Mouse (Mus musculus): ENCODE measurements around the gene Fgfrl1. TPM values are rescaled to one million over a fixed set of nuclear protein-coding genes. Genes with fewer than 3 reads are reported as not detected.
A peak's percentile ranks its signal among the peaks of the same experiment; 100 is the strongest.

Fgfrl1 gene
- polyA plus RNA-seq, 1 experiment from 2014 or later = 5.6 TPM

DNA sequence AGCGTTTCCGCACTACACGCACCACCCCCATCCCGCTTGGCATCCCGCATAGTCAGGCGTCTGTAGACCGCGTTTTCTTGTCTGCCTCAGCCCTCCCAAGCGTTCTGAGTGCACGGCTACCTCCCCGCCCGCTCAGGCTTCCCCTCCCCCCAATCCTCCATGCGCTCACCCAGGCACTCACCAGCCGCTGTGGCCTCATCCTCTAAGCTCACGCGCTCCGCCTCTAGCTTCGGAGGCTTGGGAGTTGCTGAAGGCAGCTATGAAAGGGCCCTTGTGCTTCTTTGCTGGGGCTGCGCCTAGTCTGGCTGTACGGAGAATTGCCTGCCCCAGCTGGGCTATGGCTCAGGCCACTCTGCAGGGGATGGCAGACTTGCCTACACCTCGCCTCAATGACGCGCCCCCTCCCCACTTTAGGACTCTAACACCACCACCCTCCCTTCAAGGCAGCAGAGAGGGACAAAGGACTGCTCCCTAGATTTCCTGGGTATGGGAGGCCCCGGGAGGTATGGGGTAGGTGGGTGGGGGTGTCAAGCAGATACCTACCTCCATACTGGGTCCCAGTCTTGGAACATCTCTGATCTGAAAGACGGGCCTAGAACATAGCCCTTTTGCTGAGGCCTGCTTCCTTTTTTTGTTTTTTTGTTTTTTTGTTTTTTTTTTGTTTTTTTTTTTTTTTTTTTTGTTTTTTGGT is 14.4 kb upstream of the Fgfrl1 start:
- DNase-seq = peak; percentile 68
- Histone ChIP-seq H3K9me3 (ENCODE audit: low read length) (no peaks in the 10 kb centered on the region), H3K4me3 (ENCODE audit: low read depth, low read length) (peak overlapping the region; percentile 13), H3K36me3 (replicated peaks; ENCODE audit: insufficient read depth, low read length) (peaks cover 10% of the 10 kb centered on the region; the same call in 1 of the 2 replicates), H3K4me2 (ENCODE audit: low read depth, low read length) (peak overlapping the region; percentile 70), H3K27me3 (ENCODE audit: insufficient read depth, low read length) (no peaks in the 10 kb centered on the region), H3K27ac (ENCODE audit: low read depth) (peak overlapping the region; percentile 96), H3K4me1 (ENCODE audit: insufficient read depth) (peaks cover 35% of the 10 kb centered on the region), H3K9ac (replicated peaks) (peak overlapping the region; percentile 59)
- WGBS (ENCODE audit: insufficient replicate concordance) = 15% methylated on average over 25 of the region's 25 CpGs
- ATAC-seq = peak; percentile 16
- TF ChIP-seq EP300 (IDR thresholded peaks at IDR 0.05; ENCODE audit: low read depth) (no peak), CTCF (IDR thresholded peaks at IDR 0.05; ENCODE audit: low read depth) (no peak)

- H3K27ac ChIP-seq (ENCODE audit: low read depth) = no peak overlapping the region
- no peak overlapping the region for H3K9ac ChIP-seq (replicated peaks)
Observed at GRCm38 (mm10) chr5:108678296-108678854, 13.8 kb upstream of the Fgfrl1 start.

GRCm38 (mm10) chr5:108679909-108680308 is 12.3 kb upstream of the Fgfrl1 start:
- TF ChIP-seq CTCF (IDR thresholded peaks at IDR 0.05; ENCODE audit: low read depth) = peak; percentile 69
- no peak for TF ChIP-seq EP300 (IDR thresholded peaks at IDR 0.05; ENCODE audit: low read depth)
- Histone ChIP-seq H3K36me3 (replicated peaks; ENCODE audit: insufficient read depth, low read length) (no peaks in the 10 kb centered on the region; the same call in 1 of the 2 replicates), H3K4me1 (ENCODE audit: insufficient read depth) (peaks cover 27% of the 10 kb centered on the region), H3K27me3 (ENCODE audit: insufficient read depth, low read length) (no peaks in the 10 kb centered on the region), H3K9me3 (ENCODE audit: low read length) (no peaks in the 10 kb centered on the region), H3K27ac (ENCODE audit: low read depth) (no peak overlapping the region), H3K9ac (replicated peaks) (no peak overlapping the region), H3K4me3 (ENCODE audit: low read depth, low read length) (no peak overlapping the region), H3K4me2 (ENCODE audit: low read depth, low read length) (no peak overlapping the region)
- DNase-seq (no peak), ATAC-seq (no peak)
- WGBS (ENCODE audit: insufficient replicate concordance) = 38% methylated on average over 3 of the region's 3 CpGs

More at GRCm38 (mm10) chr5:108678296-108678854, 13.8 kb upstream of the Fgfrl1 start:
- WGBS (ENCODE audit: insufficient replicate concordance) = 82% methylated on average over 6 of the region's 6 CpGs
- Histone ChIP-seq H3K27me3 (ENCODE audit: insufficient read depth, low read length) (no peaks in the 10 kb centered on the region), H3K9me3 (ENCODE audit: low read length) (no peaks in the 10 kb centered on the region), H3K4me3 (ENCODE audit: low read depth, low read length) (no peak overlapping the region), H3K4me1 (ENCODE audit: insufficient read depth) (peaks cover 31% of the 10 kb centered on the region), H3K4me2 (ENCODE audit: low read depth, low read length) (no peak overlapping the region), H3K36me3 (replicated peaks; ENCODE audit: insufficient read depth, low read length) (peaks cover 4% of the 10 kb centered on the region)
- no peak for ATAC-seq
- no peak for DNase-seq
- TF ChIP-seq CTCF (IDR thresholded peaks at IDR 0.05; ENCODE audit: low read depth) = no peak
- no peak for TF ChIP-seq EP300 (IDR thresholded peaks at IDR 0.05; ENCODE audit: low read depth)

GRCm38 (mm10) chr5:108680871-108681270 is 11.3 kb upstream of the Fgfrl1 start:
- H3K4me1 ChIP-seq (ENCODE audit: insufficient read depth) = peaks cover 22% of the 10 kb centered on the region
- no peaks in the 10 kb centered on the region for H3K9me3 ChIP-seq (ENCODE audit: low read length)
- no peak overlapping the region for H3K4me2 ChIP-seq (ENCODE audit: low read depth, low read length)
- H3K4me3 ChIP-seq (ENCODE audit: low read depth, low read length) = no peak overlapping the region
- WGBS (ENCODE audit: insufficient replicate concordance) = 87% methylated on average over 6 of the region's 6 CpGs
- TF ChIP-seq EP300 (IDR thresholded peaks at IDR 0.05; ENCODE audit: low read depth) = no peak
- TF ChIP-seq CTCF (IDR thresholded peaks at IDR 0.05; ENCODE audit: low read depth) = no peak
- no peak overlapping the region for H3K27ac ChIP-seq (ENCODE audit: low read depth)
- no peak overlapping the region for H3K9ac ChIP-seq (replicated peaks)
- H3K27me3 ChIP-seq (ENCODE audit: insufficient read depth, low read length) = no peaks in the 10 kb centered on the region
- DNase-seq (no peak), ATAC-seq (no peak)
- H3K36me3 ChIP-seq (replicated peaks; ENCODE audit: insufficient read depth, low read length) = no peaks in the 10 kb centered on the region; the same call in 1 of the 2 replicates

DNA sequence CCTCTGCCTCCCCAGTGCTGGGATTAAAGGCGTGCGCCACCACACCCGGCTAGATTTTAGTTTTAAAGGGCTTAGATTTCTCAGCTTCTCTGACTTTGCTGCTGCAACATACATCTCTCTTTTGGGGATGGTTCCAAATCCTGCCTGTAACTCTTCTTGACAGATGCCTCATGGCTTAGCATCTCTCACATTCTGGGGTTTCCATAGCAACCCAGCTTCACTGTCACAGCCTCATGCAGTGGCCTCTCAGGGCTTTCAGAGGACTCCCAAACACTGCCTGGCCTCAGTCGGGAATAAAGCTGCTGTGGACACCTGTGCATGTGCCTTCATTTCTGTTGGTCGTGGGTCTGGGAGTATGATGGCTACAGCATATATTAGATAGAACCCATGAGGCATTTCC is 3.1 kb upstream of the Fgfrl1 start:
- H3K27me3 ChIP-seq (ENCODE audit: insufficient read depth, low read length) = 0 out of 2 replicates have a peak, but pooled peaks cover 3% of the 10 kb centered on the region
- H3K9ac ChIP-seq (replicated peaks) = no peak overlapping the region
- TF ChIP-seq CTCF (IDR thresholded peaks at IDR 0.05; ENCODE audit: low read depth) = no peak
- TF ChIP-seq EP300 (IDR thresholded peaks at IDR 0.05; ENCODE audit: low read depth) = no peak
- ATAC-seq = no peak
- no peaks in the 10 kb centered on the region for H3K9me3 ChIP-seq (ENCODE audit: low read length)
- peaks cover 12% of the 10 kb centered on the region for H3K4me1 ChIP-seq (ENCODE audit: insufficient read depth)
- no peak for DNase-seq
- H3K36me3 ChIP-seq (replicated peaks; ENCODE audit: insufficient read depth, low read length) = no peaks in the 10 kb centered on the region
- no peak overlapping the region for H3K27ac ChIP-seq (ENCODE audit: low read depth)
- H3K4me3 ChIP-seq (ENCODE audit: low read depth, low read length) = no peak overlapping the region
- 79% methylated on average over 5 of the region's 5 CpGs for WGBS (ENCODE audit: insufficient replicate concordance)
- H3K4me2 ChIP-seq (ENCODE audit: low read depth, low read length) = no peak overlapping the region

GRCm38 (mm10) chr5:108691152-108691551 is 1.0 kb upstream of the Fgfrl1 start:
- Histone ChIP-seq H3K4me3 (ENCODE audit: low read depth, low read length) (no peak overlapping the region), H3K36me3 (replicated peaks; ENCODE audit: insufficient read depth, low read length) (no peaks in the 10 kb centered on the region), H3K4me2 (ENCODE audit: low read depth, low read length) (no peak overlapping the region), H3K27ac (ENCODE audit: low read depth) (no peak overlapping the region), H3K9ac (replicated peaks) (no peak overlapping the region), H3K4me1 (ENCODE audit: insufficient read depth) (peaks cover 19% of the 10 kb centered on the region), H3K9me3 (ENCODE audit: low read length) (no peaks in the 10 kb centered on the region), H3K27me3 (ENCODE audit: insufficient read depth, low read length) (0 out of 2 replicates have a peak, but pooled peaks cover 3% of the 10 kb centered on the region)
- ATAC-seq (no peak), DNase-seq (no peak)
- no peak for TF ChIP-seq EP300 (IDR thresholded peaks at IDR 0.05; ENCODE audit: low read depth)
- peak; percentile 53 for TF ChIP-seq CTCF (IDR thresholded peaks at IDR 0.05; ENCODE audit: low read depth)
- WGBS (ENCODE audit: insufficient replicate concordance) = 66% methylated on average over 4 of the region's 4 CpGs

Data from liver, postnatal 0 days (tissue).